Mouse (Mus musculus) heart, embryonic 12.5 days (tissue): Measurements from ENCODE around the gene Ndufaf4. TPM values are rescaled to one million over a fixed set of nuclear protein-coding genes. Genes with fewer than 3 reads are reported as not detected.

ENCODE experiments used
- ATAC-seq: fragments of 200-750 bp; cut with Nextera tagmentation; 2 replicates; pipeline ENCODE4 v1.8.0; 2017; ENCODE audit warnings: moderate TSS enrichment, moderate library complexity; ENCODE audit not compliant: insufficient number of reproducible peaks, low FRiP score
- H3K27ac ChIP-seq: fragments of 300-500 bp; sonication (generic); 2 replicates; pipeline ENCODE4 v1.5.1; 2016; ENCODE audit warnings: mild to moderate bottlenecking, moderate library complexity; ENCODE audit not compliant: poor library complexity, severe bottlenecking
- H3K27me3 ChIP-seq: fragments of 300-500 bp; sonication (generic); replicated peaks from 2 replicates; pipeline ENCODE4 v1.6.1; 2016; ENCODE audit warnings: mild to moderate bottlenecking, moderate library complexity
- H3K36me3 ChIP-seq: fragments of 300-500 bp; sonication (generic); 2 replicates; pipeline ENCODE4 v1.6.1; 2016; ENCODE audit warnings: mild to moderate bottlenecking, moderate library complexity
- H3K4me1 ChIP-seq: fragments of 300-500 bp; sonication (generic); replicated peaks from 2 replicates; pipeline ENCODE4 v1.6.1; 2016; ENCODE audit warnings: mild to moderate bottlenecking
- H3K4me2 ChIP-seq: fragments of 300-500 bp; sonication (generic); 2 replicates; pipeline ENCODE4 v1.6.1; 2016; ENCODE audit warnings: mild to moderate bottlenecking, moderate library complexity
- H3K4me3 ChIP-seq: fragments of 300-500 bp; sonication (generic); 2 replicates; pipeline ENCODE4 v1.5.1; 2016; ENCODE audit warnings: mild to moderate bottlenecking
- H3K9ac ChIP-seq: fragments of 300-500 bp; sonication (generic); 2 replicates; pipeline ENCODE4 v1.6.1; 2016; ENCODE audit warnings: mild to moderate bottlenecking, moderate library complexity
- H3K9me3 ChIP-seq: fragments of 300-500 bp; sonication (generic); replicated peaks from 2 replicates; pipeline ENCODE4 v1.6.1; 2016; ENCODE audit warnings: mild to moderate bottlenecking, moderate library complexity
- WGBS: fragments of 180-500 bp; shearing (Covaris S2); methylation state at CpG from one replicate; pipeline ENCODE4 v1.1.7; 2016; 5-methylcytosine and 5-hydroxymethylcytosine counted together
- polyA plus RNA-seq: library from polyadenylated mRNA; unstranded; fragments of >200 nt; fragmentation: Nextera tagmentation; extraction: Ambion mirVana; gene quantifications from 2 replicates; pipeline ENCODE4 v1.2.1, GENCODE M21; 2016

Ndufaf4 gene
- polyA plus RNA-seq, 1 experiment from 2014 or later: 82.2 TPM

DNA sequence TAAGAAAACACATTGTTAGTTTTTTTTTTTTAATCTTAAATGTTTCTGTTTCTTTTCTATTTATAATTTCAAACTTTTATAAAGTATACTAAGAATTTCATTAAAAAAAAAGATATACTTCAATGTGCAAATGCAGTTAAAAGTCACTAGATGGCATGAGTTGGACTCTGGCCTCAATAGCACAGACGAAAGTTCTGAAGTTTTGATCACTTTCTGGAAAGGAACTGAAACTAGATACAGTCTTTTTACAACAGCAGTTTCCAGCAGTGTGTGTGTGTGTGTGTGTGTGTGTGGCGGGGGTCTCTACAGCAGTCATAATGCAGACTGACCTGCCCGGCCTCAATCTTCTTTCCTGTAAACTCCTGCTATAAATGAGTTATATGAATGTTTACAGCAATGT is 9.9 kb downstream of the Ndufaf4 start:
- H3K4me3 ChIP-seq: no peak overlapping the region
- whole genome bisulfite sequencing: 70% methylated on average over 3 of the region's 3 CpGs
- 0 out of 2 replicates have a peak, but pooled peaks cover 6% of the 10 kb centered on the region for H3K4me1 ChIP-seq
- H3K9ac ChIP-seq: no peak overlapping the region
- no peak for ATAC-seq
- no peaks in the 10 kb centered on the region for H3K9me3 ChIP-seq
- H3K4me2 ChIP-seq: no peak overlapping the region
- no peaks in the 10 kb centered on the region for H3K27me3 ChIP-seq
- H3K36me3 ChIP-seq: peaks cover 8% of the 10 kb centered on the region
- no peak overlapping the region for H3K27ac ChIP-seq

DNA sequence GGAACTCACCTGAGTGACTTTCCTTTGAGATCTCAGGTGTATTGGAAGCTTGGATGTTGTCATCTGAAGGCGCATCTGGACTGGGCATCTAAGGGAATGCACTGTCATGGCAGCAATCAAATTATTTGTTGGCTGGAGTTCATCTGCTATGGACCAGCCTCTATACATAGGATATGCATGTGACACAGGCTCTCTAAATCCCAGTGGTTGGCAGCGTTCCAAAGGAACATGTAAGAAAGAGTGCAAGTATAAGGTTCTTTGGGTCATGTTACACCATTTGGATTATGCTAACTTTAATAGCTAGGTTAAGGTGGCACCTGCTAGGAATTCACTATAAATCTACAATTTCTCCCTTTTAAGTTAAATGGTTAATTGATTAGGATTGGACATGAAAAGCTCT is 17.7 kb downstream of the Ndufaf4 start:
- no peak overlapping the region for H3K4me3 ChIP-seq
- 73% methylated on average over 2 of the region's 2 CpGs for WGBS
- H3K4me2 ChIP-seq: no peak overlapping the region
- no peak for ATAC-seq
- H3K36me3 ChIP-seq: no peaks in the 10 kb centered on the region
- no peaks in the 10 kb centered on the region for H3K4me1 ChIP-seq
- no peaks in the 10 kb centered on the region for H3K27me3 ChIP-seq
- no peaks in the 10 kb centered on the region for H3K9me3 ChIP-seq
- no peak overlapping the region for H3K27ac ChIP-seq
- no peak overlapping the region for H3K9ac ChIP-seq

- Histone ChIP-seq H3K27ac (no peak overlapping the region), H3K36me3 (no peaks in the 10 kb centered on the region), H3K4me1 (no peaks in the 10 kb centered on the region), H3K4me2 (no peak overlapping the region), H3K9ac (no peak overlapping the region), H3K9me3 (no peaks in the 10 kb centered on the region), H3K4me3 (no peak overlapping the region), H3K27me3 (no peaks in the 10 kb centered on the region)
- no peak for ATAC-seq
- 71% methylated on average over 5 of the region's 5 CpGs for WGBS
These were observed 22.2 kb downstream of the Ndufaf4 start for GRCm38 (mm10) chr4:24920006-24920577.

DNA sequence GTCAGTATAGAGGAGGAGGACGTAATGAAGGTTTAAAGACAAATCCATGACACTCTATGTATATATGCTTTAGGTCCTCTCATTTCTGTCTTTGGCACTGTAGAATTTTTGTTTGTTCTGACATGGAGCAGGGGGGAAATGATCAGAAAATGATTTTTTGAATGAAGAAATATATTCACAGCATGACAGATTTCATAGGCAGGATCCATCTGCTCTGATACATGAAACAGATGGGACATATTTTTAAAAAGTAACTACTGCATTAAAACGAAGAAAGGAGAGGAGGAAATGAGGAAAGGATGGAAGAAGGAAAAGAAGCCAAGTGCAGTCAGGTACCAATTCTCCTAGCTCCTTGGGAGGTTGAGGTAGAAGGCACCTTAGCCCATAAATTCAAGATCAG is 26.8 kb downstream of the Ndufaf4 start:
- no peak overlapping the region for H3K27ac ChIP-seq
- 74% methylated on average over 2 of the region's 2 CpGs for WGBS
- H3K4me2 ChIP-seq: no peak overlapping the region
- ATAC-seq: no peak
- H3K9ac ChIP-seq: no peak overlapping the region
- no peaks in the 10 kb centered on the region for H3K9me3 ChIP-seq
- H3K36me3 ChIP-seq: no peaks in the 10 kb centered on the region
- H3K4me1 ChIP-seq: no peaks in the 10 kb centered on the region
- H3K4me3 ChIP-seq: no peak overlapping the region
- H3K27me3 ChIP-seq: no peaks in the 10 kb centered on the region

DNA sequence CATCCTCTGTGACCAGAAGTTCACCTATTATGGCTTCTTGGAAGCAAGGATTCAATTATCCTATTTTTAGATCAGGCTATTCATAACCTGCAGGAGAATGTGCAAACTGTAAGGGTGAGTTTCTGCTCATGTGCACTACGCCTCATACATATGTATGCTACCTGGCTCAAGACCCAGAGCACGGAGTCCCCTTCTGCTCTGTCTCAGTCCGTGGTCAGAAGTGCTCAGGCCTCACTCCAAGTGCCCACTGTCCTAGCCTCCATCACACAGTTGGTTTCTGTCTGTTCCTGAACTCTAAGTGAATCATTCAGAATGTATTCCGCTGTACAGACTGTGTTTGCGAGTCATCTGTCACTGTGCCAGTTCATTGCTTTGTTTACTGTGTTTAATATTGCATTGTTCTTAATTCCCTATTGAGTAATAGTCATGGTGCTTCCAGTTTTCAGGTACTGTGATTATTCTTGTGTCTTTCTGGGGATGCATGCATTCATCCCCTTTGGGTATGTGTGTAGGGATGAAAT is 30.4 kb downstream of the Ndufaf4 start:
- no peaks in the 10 kb centered on the region for H3K4me1 ChIP-seq
- no peaks in the 10 kb centered on the region for H3K9me3 ChIP-seq
- no peak overlapping the region for H3K4me3 ChIP-seq
- H3K9ac ChIP-seq: no peak overlapping the region
- H3K4me2 ChIP-seq: no peak overlapping the region
- H3K27me3 ChIP-seq: no peaks in the 10 kb centered on the region
- H3K27ac ChIP-seq: no peak overlapping the region
- ATAC-seq: no peak
- WGBS: 78% methylated on average over 5 of the region's 5 CpGs
- no peaks in the 10 kb centered on the region for H3K36me3 ChIP-seq

DNA sequence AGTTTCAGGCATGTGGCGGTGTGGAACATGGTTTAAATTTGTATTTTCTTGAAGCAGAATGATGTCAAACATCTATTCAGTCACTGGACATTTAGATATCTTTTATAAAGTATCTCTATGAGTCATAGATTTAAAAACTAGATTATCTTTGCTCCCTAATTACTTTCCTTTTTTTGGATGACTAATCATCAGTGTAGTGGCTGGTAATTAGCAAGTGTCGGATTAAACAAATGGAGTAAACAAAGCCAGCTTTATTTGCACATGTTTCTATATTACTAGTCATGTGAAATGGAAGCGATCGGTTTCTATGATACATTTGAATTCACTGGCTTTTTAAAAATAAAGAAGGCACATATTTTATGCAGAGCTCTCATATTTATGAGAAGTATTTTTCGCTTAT is 31.0 kb downstream of the Ndufaf4 start:
- H3K36me3 ChIP-seq: no peaks in the 10 kb centered on the region
- no peaks in the 10 kb centered on the region for H3K27me3 ChIP-seq
- H3K4me1 ChIP-seq: no peaks in the 10 kb centered on the region
- no peaks in the 10 kb centered on the region for H3K9me3 ChIP-seq
- no peak overlapping the region for H3K4me2 ChIP-seq
- no peak overlapping the region for H3K27ac ChIP-seq
- ATAC-seq: no peak
- H3K4me3 ChIP-seq: no peak overlapping the region
- H3K9ac ChIP-seq: no peak overlapping the region
- 84% methylated on average over 5 of the region's 5 CpGs for WGBS

DNA sequence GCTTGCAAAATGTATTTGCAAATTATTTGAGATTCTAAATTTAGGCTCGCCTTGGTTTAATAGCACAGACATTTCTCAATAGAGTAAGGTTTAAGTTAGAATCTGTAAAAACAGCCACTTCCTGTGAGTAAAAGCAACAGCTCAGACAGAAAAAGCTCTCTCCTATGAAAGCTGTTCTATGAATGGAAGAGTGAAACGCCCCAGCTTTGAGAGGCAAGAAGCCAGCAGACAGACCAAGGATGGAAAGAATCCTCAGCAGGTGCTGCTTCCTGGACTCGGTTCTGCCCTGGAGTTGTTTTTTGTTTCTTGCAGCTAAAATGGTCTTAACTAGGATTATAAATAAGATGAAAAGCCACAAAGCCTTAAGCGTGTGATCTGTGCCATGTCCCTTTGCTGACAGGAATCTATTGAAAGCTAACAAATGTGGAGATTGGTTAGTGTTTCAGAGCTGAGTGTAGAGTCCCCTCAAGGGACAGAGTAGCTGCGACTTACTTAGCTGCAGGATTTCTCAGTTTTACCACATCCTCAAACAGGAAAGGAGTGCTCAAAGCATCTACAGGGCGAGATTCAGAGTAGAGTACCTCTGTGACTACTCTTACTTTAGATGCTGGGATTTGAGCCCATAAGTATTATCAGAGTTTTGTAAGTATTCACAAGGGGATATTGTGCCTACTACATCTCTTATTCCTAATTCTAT is 45.0 kb downstream of the Ndufaf4 start:
- Histone ChIP-seq H3K9me3 (no peaks in the 10 kb centered on the region), H3K27ac (no peak overlapping the region), H3K4me3 (no peak overlapping the region), H3K4me1 (no peaks in the 10 kb centered on the region), H3K9ac (no peak overlapping the region), H3K27me3 (no peaks in the 10 kb centered on the region), H3K36me3 (no peaks in the 10 kb centered on the region), H3K4me2 (no peak overlapping the region)
- 49% methylated on average over 6 of the region's 6 CpGs for WGBS
- no peak for ATAC-seq

Other genes starting within 250 kb of the Ndufaf4 start
- 2.7 and 2.9 TPM in 2 replicates for gene Klhl32, start 47.0 kb upstream of the Ndufaf4 start, polyA plus RNA-seq
- 0.82 and 0.83 TPM in 2 replicates for gene Gpr63, start 68.3 kb downstream of the Ndufaf4 start, polyA plus RNA-seq